Mouse (Mus musculus): Measurements from ENCODE around the gene Mcoln1.

DNA sequence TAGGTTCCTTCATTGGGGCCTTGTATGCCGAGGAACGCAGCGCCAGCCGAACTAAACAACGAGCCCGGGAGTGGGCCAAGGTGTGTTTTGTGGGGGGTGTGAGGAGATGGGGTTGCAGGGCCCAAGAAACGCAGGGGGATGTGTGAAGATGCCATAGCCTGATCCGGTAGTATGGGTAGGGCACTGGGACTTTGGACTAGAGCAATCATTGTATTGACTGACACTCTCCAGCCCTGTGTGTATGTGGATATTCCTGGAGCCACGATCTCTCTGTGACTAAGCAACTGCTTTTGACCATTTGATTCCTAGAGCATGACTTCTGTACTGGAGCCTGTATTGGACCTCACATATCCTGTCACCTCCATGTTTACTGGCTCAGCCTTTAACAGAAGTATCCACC, 36.7 kb downstream of the Mcoln1 start:
- TF ChIP-seq POLR2A (IDR thresholded peaks at IDR 0.05; ENCODE audit: borderline replicate concordance, extremely low read depth, low read depth, low read length) = no peak
- TF ChIP-seq CTCF (IDR thresholded peaks at IDR 0.05; ENCODE audit: insufficient read depth, low read length) = no peak
